Mouse (Mus musculus) gastrocnemius, postnatal 25 days (tissue): ENCODE results near the gene Usp22. TPM values are rescaled to one million over a fixed set of nuclear protein-coding genes. Genes with fewer than 3 reads are reported as not detected.
A peak's percentile ranks its signal among the peaks of the same experiment; 100 is the strongest.

ENCODE experiments used
- DNase-seq: peaks from one replicate; pipeline ENCODE4 v3.0.0; 2022
- total RNA-seq, 2 experiments: library from RNA; stranded (reverse); gene quantifications; 1 replicate in 1 of 2; 2 replicates in 1 of 2; pipeline ENCODE4 v1.2.3; 2021

Usp22 gene
- total RNA-seq, 2 experiments from 2014 or later = 14.0 TPM

DNA sequence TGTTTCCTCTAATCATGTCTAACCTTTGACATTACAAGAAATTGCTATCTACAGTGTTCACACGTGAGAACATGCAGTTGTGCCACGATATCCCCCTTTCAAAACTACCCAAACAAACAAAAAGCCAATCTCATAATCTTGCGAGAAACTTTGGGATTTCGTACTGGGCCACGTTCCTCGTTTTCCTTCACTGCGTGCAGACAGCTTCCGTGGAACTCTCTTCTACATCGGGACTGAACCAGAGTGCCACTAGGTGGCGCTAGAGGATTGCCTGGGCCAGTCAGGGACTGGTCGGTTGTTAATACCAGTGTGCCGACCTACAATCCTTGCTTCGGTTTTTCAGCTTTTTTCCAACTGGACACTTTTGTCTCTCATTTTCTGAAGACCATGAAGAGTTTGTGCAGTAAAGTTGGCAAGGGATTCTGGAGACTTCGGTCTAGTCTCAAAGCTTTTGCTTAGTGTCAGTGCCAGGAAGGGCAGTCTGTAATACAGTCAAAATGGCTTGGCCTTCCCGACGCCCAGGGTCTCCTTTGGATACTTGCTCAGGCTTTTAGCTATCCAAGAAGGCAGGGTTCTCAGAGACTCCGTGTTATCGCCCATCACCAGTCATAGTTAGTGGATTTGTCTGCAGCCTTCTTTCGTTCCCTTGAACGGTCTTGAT is 70.5 kb downstream of the Usp22 start:
- DNase-seq = peak; percentile 67

DNA sequence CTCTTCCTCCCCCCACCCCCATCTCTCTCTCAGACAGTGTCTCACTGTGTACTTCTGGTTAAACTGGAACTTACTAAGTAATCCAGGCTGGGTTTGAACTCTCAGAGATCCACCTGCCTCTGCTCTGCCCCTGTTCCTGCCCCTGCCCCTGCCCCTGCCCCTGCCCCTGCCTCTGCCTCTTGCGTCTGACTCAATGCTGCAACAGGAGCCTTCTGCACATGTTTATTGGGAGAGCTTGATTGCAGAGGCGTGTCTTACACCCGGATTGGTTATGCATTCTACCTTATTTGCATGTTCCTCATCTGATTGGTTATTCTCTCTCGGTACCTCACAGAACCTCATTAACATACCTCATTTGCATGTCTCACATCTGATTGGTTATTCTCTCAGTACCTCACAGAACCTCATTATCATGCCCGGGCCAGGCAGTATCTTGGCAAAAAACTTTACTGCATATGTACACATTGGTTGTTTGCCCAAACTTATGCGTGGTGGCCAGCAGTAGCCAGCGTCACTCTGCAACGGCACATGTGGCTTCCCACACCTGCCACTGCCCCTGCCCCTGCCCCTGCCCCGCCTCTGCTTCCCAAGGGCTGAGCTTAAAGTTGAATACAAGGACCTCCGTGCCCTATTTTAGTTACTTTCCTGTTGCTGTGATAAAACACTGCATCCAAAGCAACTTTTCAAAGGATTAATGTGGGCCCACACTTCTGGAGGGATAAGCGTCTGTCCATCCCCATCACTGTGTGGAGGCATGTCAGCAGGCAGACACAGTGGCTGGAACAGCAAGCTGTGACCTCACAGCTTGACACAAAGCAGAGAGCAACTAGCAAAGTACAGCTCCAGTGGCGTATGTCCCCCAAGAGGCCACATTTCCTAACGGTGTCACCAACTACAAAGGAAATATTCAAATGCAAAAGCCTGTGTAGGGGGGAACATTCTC is 72.2 kb downstream of the Usp22 start:
- no peak for DNase-seq

Other genes starting within 250 kb of the Usp22 start
- gene Map2k3, start 243.0 kb downstream of the Usp22 start, total RNA-seq = 100 to 1,000 TPM; 154 to 218 TPM
- gene Kcnj12, start 152.5 kb downstream of the Usp22 start, total RNA-seq = 10 to 100 TPM; 44.5 to 45.1 TPM
- gene Tnfrsf13b, start 48.3 kb downstream of the Usp22 start, total RNA-seq = under 1 TPM; 0.20 to 0.75 TPM
- gene Aldh3a1, start 32.5 kb upstream of the Usp22 start, total RNA-seq = under 1 TPM; 0.15 to 0.21 TPM
- 10 to 100 TPM; 12.6 to 12.8 TPM for gene Aldh3a2, start 92.4 kb upstream of the Usp22 start, total RNA-seq
- gene Slc47a2, start 167.8 kb upstream of the Usp22 start, total RNA-seq = not detected
- gene Slc47a1, start 203.3 kb upstream of the Usp22 start, total RNA-seq = 10 to 100 TPM; 16.1 to 20.7 TPM